Mouse (Mus musculus) hindbrain, postnatal 0 days (tissue): Measurements from ENCODE around the gene Cxcl10. TPM values are rescaled to one million over a fixed set of nuclear protein-coding genes. Genes with fewer than 3 reads are reported as not detected.

Experiments used
- ATAC-seq: fragments of 200-750 bp; cut with Nextera tagmentation; 2 replicates; pipeline ENCODE4 v1.8.0; 2017; ENCODE audit warnings: mild to moderate bottlenecking, moderate TSS enrichment, moderate library complexity
- DNase-seq: peaks from one replicate; pipeline ENCODE4 v3.0.0-alpha.2; 2015; ENCODE audit warnings: low spot score
- H3K27ac ChIP-seq: fragments of 300-500 bp; sonication (generic); 2 replicates; pipeline ENCODE4 v1.5.1; 2014; ENCODE audit warnings: mild to moderate bottlenecking
- H3K27me3 ChIP-seq: fragments of 300-500 bp; sonication (generic); 2 replicates; pipeline ENCODE4 v1.6.1; 2014; ENCODE audit warnings: low read length, mixed read lengths; ENCODE audit not compliant: insufficient read depth
- H3K36me3 ChIP-seq: fragments of 300-500 bp; sonication (generic); 2 replicates; pipeline ENCODE4 v1.6.1; 2014; ENCODE audit warnings: low read length, mixed read lengths; ENCODE audit not compliant: insufficient read depth
- H3K4me1 ChIP-seq: fragments of 300-500 bp; sonication (generic); 2 replicates; pipeline ENCODE4 v1.6.1; 2014; ENCODE audit warnings: antibody characterized with exemption, low read length, mixed read lengths; ENCODE audit not compliant: insufficient read depth
- H3K4me2 ChIP-seq: fragments of 300-500 bp; sonication (generic); 2 replicates; pipeline ENCODE4 v1.6.1; 2014; ENCODE audit warnings: low read depth, mild to moderate bottlenecking, low read length, moderate library complexity, mixed read lengths
- H3K4me3 ChIP-seq: fragments of 300-500 bp; sonication (generic); 2 replicates; pipeline ENCODE4 v1.5.1; 2014; ENCODE audit warnings: low read length
- H3K9ac ChIP-seq: fragments of 300-500 bp; sonication (generic); replicated peaks from 2 replicates; pipeline ENCODE4 v1.6.1; 2014; ENCODE audit warnings: mild to moderate bottlenecking, low read length, moderate library complexity, mixed read lengths
- H3K9me3 ChIP-seq: fragments of 300-500 bp; sonication (generic); 2 replicates; pipeline ENCODE4 v1.6.1; 2016; ENCODE audit warnings: low read length, mixed read lengths
- CTCF ChIP-seq: IDR thresholded peaks from 2 replicates; pipeline ENCODE4 v1.5.1; 2016; ENCODE audit warnings: antibody characterized with exemption, control low read depth, low read depth
- WGBS: fragments of 180-500 bp; shearing (Covaris S2); extraction: QIAGEN DNeasy Blood & Tissue Kit; methylation state at CpG from one replicate; pipeline ENCODE4 v1.1.7; 2014; 5-methylcytosine and 5-hydroxymethylcytosine counted together
- polyA plus RNA-seq: library from polyadenylated mRNA; unstranded; fragments of >200 nt; fragmentation: Nextera tagmentation; extraction: Ambion mirVana; gene quantifications from 2 replicates; pipeline ENCODE4 v1.2.1, GENCODE M21; 2015
- total RNA-seq: library from RNA; depleted of rRNA; stranded (reverse); fragments of >200 nt; gene quantifications from 2 replicates; pipeline ENCODE4 v1.2.3, GENCODE M21; 2014

Cxcl10 gene
- total and polyA plus RNA-seq, 2 experiments from 2014 or later: 0.80 TPM; not detected in 1

GRCm38 (mm10) chr5:92389977-92390376 is 41.3 kb upstream of the Cxcl10 start:
- Histone ChIP-seq H3K36me3 (no peaks in the 10 kb centered on the region), H3K9me3 (no peaks in the 10 kb centered on the region)

GRCm38 (mm10) chr5:92387433-92387832 is 38.7 kb upstream of the Cxcl10 start:
- Histone ChIP-seq H3K9ac (no peak overlapping the region), H3K4me1 (no peaks in the 10 kb centered on the region), H3K4me2 (no peak overlapping the region), H3K27me3 (peaks cover 6% of the 10 kb centered on the region; the same call in 1 of the 2 replicates), H3K9me3 (no peaks in the 10 kb centered on the region), H3K4me3 (no peak overlapping the region), H3K27ac (no peak overlapping the region), H3K36me3 (no peaks in the 10 kb centered on the region)
- ATAC-seq: no peak
- TF ChIP-seq CTCF: no peak
- no peak for DNase-seq
- 66% methylated on average over 11 of the region's 11 CpGs for WGBS

More at GRCm38 (mm10) chr5:92389977-92390376, 41.3 kb upstream of the Cxcl10 start:
- H3K27me3 ChIP-seq: peaks cover 16% of the 10 kb centered on the region; the same call in 1 of the 2 replicates
- no peak overlapping the region for H3K27ac ChIP-seq
- no peak for TF ChIP-seq CTCF
- H3K9ac ChIP-seq: no peak overlapping the region
- H3K4me2 ChIP-seq: no peak overlapping the region
- H3K4me3 ChIP-seq: no peak overlapping the region
- DNase-seq (no peak), ATAC-seq (no peak)
- H3K4me1 ChIP-seq: no peaks in the 10 kb centered on the region
- 76% methylated on average over 2 of the region's 2 CpGs for WGBS

GRCm38 (mm10) chr5:92386643-92387042 is 38.0 kb upstream of the Cxcl10 start:
- peak; percentile 20 for DNase-seq
- no peak overlapping the region for H3K4me3 ChIP-seq
- H3K9ac ChIP-seq: no peak overlapping the region
- WGBS: 38% methylated on average over 6 of the region's 6 CpGs
- ATAC-seq: 0 out of 2 replicates have a peak, but pooled peaks have one; percentile 10
- no peaks in the 10 kb centered on the region for H3K9me3 ChIP-seq
- H3K36me3 ChIP-seq: no peaks in the 10 kb centered on the region
- H3K27ac ChIP-seq: no peak overlapping the region
- TF ChIP-seq CTCF: peak; percentile 43; the same call in 1 of the 2 replicates
- H3K4me1 ChIP-seq: no peaks in the 10 kb centered on the region
- peaks cover 3% of the 10 kb centered on the region; the same call in 1 of the 2 replicates for H3K27me3 ChIP-seq
- no peak overlapping the region for H3K4me2 ChIP-seq

- Histone ChIP-seq H3K4me2 (no peak overlapping the region), H3K36me3 (no peaks in the 10 kb centered on the region), H3K27ac (no peak overlapping the region), H3K27me3 (no peaks in the 10 kb centered on the region), H3K4me1 (no peaks in the 10 kb centered on the region), H3K9me3 (no peaks in the 10 kb centered on the region), H3K9ac (no peak overlapping the region), H3K4me3 (no peak overlapping the region)
- 83% methylated on average over 5 of the region's 5 CpGs for WGBS
- ATAC-seq (0 out of 2 replicates have a peak, but pooled peaks have one; percentile 2), DNase-seq (no peak)
- no peak for TF ChIP-seq CTCF
Measured at GRCm38 (mm10) chr5:92386102-92386501, 37.4 kb upstream of the Cxcl10 start.

- peak; percentile 71 for TF ChIP-seq CTCF
- H3K36me3 ChIP-seq: no peaks in the 10 kb centered on the region
- no peak overlapping the region for H3K4me3 ChIP-seq
- no peak overlapping the region for H3K9ac ChIP-seq
- H3K27ac ChIP-seq: no peak overlapping the region
- no peaks in the 10 kb centered on the region for H3K27me3 ChIP-seq
- peak; percentile 30 for DNase-seq
- no peaks in the 10 kb centered on the region for H3K9me3 ChIP-seq
- no peak for ATAC-seq
- 48% methylated on average over 7 of the region's 7 CpGs for WGBS
- H3K4me2 ChIP-seq: no peak overlapping the region
- no peaks in the 10 kb centered on the region for H3K4me1 ChIP-seq
Measured at GRCm38 (mm10) chr5:92384855-92385254, 36.2 kb upstream of the Cxcl10 start.

GRCm38 (mm10) chr5:92383747-92384146 is 35.1 kb upstream of the Cxcl10 start:
- DNase-seq: peak; percentile 28
- Histone ChIP-seq H3K27me3 (no peaks in the 10 kb centered on the region), H3K27ac (no peak overlapping the region), H3K9me3 (no peaks in the 10 kb centered on the region), H3K9ac (no peak overlapping the region), H3K4me2 (no peak overlapping the region), H3K4me3 (no peak overlapping the region), H3K36me3 (no peaks in the 10 kb centered on the region), H3K4me1 (no peaks in the 10 kb centered on the region)
- no peak for TF ChIP-seq CTCF
- WGBS: 24% methylated on average over 7 of the region's 7 CpGs
- ATAC-seq: no peak

- 0 out of 2 replicates have a peak, but pooled peaks have one; percentile 15 for ATAC-seq
- no peak overlapping the region for H3K4me2 ChIP-seq
- WGBS: 59% methylated on average over 9 of the region's 9 CpGs
- H3K27me3 ChIP-seq: no peaks in the 10 kb centered on the region
- no peak overlapping the region for H3K4me3 ChIP-seq
- no peaks in the 10 kb centered on the region for H3K9me3 ChIP-seq
- H3K9ac ChIP-seq: no peak overlapping the region
- no peak for DNase-seq
- H3K4me1 ChIP-seq: no peaks in the 10 kb centered on the region
- H3K36me3 ChIP-seq: no peaks in the 10 kb centered on the region
- no peak overlapping the region for H3K27ac ChIP-seq
- no peak for TF ChIP-seq CTCF
Measured at GRCm38 (mm10) chr5:92382349-92382679, 33.6 kb upstream of the Cxcl10 start.
